Mouse (Mus musculus): Measurements from ENCODE around the gene Etfdh. TPM values are rescaled to one million over a fixed set of nuclear protein-coding genes. Genes with fewer than 3 reads are reported as not detected.
"Not testable (repeated sequence)": the region's sequence is repeated elsewhere in the genome, so short reads cannot be mapped to it uniquely, and the experiment has no call there.

Gene Etfdh
- total RNA-seq, 2 experiments from 2014 or later = 39.0 to 44.0 TPM

DNA sequence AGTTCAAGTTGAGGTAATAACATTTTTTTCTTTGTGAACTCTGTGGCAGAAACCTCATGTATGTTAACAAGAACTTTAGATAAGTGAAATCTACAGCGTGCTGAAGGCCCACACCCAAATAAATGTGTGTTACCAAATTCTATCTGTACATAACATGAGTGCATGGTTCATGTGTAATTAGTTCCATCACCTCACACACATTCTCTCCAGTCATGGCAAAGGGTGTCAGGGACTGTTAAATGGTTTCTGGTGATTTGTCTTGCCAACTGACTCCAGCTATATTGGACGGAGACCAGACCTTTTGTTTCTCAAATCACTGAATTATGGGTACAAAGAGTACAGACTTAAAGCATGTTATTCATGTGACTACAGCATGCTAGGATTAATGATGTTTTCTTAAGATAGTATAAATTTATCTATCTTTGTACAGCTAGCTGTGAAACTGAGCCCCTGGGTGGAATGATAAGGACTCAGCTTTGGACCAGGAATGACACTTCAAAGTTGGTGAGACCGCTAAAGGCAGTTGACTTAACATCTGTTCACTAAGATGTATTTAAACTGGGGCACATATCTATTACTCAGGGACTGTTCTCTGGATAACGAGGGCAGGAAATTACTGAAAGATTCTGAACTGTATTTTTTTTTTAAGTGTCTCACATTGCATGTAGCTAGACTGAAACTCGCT is 49.3 kb downstream of the Etfdh start:
- peak; percentile 88 for ATAC-seq (replicated peaks; ENCODE audit: low FRiP score, poor library complexity, severe bottlenecking)

DNA sequence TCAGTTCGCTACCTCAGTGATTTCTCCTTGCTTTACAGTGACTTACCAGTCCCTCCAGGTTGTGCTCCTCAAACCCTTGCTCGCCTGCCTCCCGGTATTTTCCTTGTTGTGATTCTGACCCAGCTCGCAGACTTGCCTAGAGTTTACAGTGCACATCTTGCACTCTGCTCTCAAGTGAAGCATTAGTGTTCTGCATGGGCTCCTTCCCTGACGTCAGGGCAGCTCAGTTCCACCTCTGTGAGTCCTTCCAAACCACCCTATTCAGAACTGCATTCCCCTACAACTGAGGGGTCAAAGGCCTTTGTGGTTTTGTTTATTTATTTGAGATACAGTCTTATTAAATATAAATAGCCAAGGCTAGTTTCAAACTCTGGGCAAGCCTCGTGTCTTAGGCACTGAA is 51.1 kb downstream of the Etfdh start:
- ATAC-seq (replicated peaks; ENCODE audit: low FRiP score, poor library complexity, severe bottlenecking) = no peak

DNA sequence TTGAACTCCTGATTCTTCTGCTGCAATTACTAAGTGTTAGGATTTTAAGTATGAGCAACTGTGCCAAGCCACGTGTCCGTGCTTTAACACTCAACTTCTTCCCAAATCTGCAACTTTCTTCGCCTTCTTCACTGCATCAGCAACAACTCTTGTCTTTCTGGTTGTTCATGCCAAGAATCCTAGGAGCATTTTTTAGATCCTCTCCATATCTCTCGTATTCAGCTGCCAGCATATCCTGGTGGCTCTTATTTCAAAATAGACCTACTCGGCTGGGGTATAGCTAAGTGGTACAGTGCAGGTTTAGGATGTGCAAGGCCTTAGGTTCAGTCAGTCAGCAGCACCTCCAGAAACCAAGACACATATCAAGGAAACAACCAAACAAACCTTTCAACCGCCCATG is 51.7 kb downstream of the Etfdh start:
- ATAC-seq (replicated peaks; ENCODE audit: low FRiP score, poor library complexity, severe bottlenecking) = no peak

GRCm38 (mm10) chr3:79576865-79577264 is 52.4 kb downstream of the Etfdh start:
- no peak for ATAC-seq (replicated peaks; ENCODE audit: low FRiP score, poor library complexity, severe bottlenecking)

- no peak for ATAC-seq (replicated peaks; ENCODE audit: low FRiP score, poor library complexity, severe bottlenecking)
Measured at GRCm38 (mm10) chr3:79576468-79576816, 52.9 kb downstream of the Etfdh start.

DNA sequence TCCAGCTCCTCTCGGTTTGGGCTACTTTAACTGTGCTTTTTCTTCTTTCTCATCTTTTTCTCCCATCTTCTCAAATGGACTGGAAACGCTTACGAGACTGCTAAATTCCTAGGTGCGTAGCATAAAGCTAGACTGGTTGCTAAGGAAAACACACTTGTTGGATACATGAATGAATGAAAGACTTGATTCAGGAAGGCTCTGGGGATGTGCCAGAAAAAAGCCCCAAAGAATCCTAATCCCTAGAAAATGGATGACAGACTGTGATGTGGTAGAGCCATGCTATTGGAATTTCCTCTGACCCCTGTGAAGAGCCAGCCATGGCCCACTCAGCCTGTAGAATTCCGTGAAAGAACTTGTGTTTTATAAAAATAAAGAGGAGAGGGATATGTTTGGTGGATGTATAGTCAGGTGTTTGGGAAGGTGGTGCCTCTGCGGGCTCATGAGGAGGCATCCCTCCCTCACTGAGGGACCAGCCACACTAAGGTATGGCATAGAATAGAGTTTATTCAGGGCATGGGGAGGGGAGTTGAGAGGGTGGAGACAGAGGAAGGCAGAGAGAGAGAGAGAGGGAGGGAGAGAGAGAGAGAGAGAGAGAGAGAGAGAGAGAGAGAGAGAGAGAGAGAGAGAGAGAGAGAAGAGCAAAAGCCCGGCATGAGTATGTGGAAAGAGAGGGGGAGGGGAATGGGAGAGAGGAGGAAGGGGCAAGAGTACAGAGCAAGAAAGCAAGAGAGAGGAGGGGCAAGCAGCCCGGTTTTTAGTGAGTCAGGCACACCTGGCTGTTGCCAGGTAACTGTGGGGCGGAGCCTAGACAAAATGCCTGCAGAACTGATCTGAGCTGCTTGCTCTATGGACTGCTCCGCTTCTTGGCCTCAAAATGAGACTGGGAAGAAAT is 53.5 kb downstream of the Etfdh start:
- ATAC-seq (replicated peaks; ENCODE audit: low FRiP score, poor library complexity, severe bottlenecking) = no peak

DNA sequence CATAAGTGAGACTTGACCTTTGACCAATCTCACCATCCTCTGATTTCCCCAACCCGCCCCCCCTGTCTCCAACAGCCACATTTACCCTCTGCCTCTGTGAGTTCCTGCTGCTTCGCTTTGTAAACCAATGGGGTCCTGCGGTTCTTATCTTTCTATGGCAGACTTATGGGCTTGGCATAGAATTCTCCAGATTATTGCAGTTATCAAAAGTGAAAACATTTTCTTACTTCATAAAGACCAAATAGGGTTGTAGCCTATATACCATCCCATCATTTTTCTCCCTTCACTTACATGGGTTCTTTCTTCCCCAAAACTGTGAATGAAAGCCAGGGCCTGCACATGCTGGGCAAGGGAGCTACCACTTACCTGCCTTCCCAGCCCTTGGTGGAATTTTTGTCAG is 55.0 kb downstream of the Etfdh start:
- ATAC-seq (replicated peaks; ENCODE audit: low FRiP score, poor library complexity, severe bottlenecking) = peak; percentile 96

GRCm38 (mm10) chr3:79573376-79573775 is 55.9 kb downstream of the Etfdh start:
- ATAC-seq (replicated peaks; ENCODE audit: low FRiP score, poor library complexity, severe bottlenecking) = not testable (repeated sequence)

DNA sequence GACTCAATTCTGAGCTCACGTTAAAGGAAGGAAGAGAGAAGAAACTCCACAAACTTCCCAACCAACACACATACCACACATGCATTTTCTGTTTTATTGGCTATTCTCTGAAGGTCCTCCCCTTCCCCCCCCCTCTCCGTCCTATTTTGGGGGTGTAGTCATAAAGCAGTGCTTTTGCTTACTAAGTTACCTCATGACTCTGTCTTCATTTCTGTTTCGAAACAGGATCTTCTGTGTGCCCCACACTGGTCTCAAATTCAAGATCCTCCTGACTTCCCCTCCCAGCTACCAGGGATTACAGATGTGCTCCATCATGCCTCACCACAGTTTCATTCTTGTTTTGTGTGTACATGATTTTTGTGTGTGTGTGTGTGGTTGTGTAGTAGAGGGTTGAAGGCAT is 56.9 kb downstream of the Etfdh start:
- no peak for ATAC-seq (replicated peaks; ENCODE audit: low FRiP score, poor library complexity, severe bottlenecking)

GRCm38 (mm10) chr3:79569351-79569681 is 60.0 kb downstream of the Etfdh start:
- ATAC-seq (replicated peaks; ENCODE audit: low FRiP score, poor library complexity, severe bottlenecking) = no peak

GRCm38 (mm10) chr3:79568629-79569350 is 60.5 kb downstream of the Etfdh start:
- no peak for ATAC-seq (replicated peaks; ENCODE audit: low FRiP score, poor library complexity, severe bottlenecking)

DNA sequence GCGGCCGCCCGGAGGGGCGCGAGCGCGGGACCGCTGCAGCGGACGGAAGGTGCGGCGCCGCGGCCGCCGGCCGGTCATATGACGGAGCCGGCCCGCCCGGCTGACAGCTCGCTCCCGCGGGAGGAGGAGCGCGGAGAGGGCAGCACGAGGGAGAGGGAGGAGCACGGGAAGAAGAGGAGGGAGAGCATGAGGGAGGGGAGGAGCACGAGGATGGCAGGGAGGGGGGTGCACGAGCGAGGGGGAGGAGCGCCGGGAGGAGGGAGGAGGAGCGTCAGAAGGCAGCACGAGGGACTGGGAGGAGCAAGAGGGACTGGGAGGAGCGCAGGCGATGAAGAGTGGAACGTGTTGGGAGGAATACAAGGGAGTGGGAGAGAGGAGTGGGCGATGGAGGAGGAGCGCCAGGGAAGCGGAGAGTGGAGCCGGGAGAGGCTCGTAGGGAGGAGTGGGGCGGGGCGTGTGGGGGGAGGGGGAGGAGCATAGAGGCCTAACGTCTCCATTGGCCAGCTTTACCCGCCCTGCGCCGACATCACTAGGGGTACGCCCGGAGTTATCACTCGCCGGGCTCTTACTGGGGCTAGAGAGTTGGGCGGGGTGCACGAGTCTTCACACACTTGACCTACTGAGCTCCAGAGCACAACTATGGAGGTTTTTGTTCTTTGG is 61.5 kb downstream of the Etfdh start, which contains the start of gene Fnip2:
Gene Fnip2, minus strand, starts transcription at position 94 of the 660 bp plus-strand sequence.
- ATAC-seq (replicated peaks; ENCODE audit: low FRiP score, poor library complexity, severe bottlenecking) = peak; percentile 92

DNA sequence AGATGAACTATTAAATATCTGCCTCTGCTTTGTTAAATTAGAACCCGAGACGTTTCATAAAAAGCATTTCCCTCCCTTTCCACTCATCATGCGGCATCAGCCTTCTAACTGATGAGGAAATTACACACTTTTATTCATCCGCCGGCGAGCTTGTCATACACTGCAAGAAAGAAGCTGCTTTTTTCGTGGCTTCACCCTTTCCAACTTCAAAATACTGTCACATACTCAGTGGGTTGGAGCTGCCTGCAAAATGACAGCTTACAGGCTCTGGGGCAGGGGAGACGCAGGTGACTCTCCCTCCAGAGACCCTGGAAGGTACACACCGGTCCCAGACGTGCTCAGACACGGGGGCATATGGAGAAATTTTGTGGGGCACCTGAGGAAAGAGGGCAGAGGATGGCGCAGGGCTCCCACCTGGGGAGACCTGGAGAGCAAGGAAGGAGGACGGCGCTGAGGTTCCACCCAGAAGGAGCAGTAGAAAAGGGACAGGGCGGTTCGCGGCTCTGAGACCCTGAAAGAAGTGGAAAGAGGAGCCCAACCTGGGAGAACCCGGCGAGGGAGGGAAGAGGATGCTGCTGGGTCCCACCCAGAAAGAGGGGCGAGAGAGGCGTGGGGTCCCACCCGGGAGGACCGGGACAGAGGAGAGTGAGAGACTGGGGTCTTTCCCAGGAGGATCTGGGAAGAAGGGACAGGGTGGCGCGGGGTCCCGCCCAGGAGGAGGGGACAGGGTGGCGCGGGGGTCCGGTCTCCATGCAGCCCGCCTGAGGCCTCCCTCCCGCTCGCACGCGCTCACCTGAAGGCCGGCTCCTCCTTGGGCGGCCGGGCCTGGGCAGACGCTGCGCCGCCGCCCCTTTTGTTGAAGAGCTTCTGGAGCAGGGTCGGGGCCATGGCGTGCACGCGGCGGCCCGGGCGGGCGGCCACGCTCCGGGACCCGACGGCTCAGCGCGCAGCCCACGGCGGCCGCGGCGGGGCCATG is 62.3 kb downstream of the Etfdh start:
- ATAC-seq (replicated peaks; ENCODE audit: low FRiP score, poor library complexity, severe bottlenecking) = peak; percentile 32; the same call in 1 of the 2 replicates

- ATAC-seq (replicated peaks; ENCODE audit: low FRiP score, poor library complexity, severe bottlenecking) = no peak
Measured at GRCm38 (mm10) chr3:79564875-79565606, 64.3 kb downstream of the Etfdh start.

GRCm38 (mm10) chr3:79563511-79563910 is 65.8 kb downstream of the Etfdh start:
- no peak for ATAC-seq (replicated peaks; ENCODE audit: low FRiP score, poor library complexity, severe bottlenecking)

DNA sequence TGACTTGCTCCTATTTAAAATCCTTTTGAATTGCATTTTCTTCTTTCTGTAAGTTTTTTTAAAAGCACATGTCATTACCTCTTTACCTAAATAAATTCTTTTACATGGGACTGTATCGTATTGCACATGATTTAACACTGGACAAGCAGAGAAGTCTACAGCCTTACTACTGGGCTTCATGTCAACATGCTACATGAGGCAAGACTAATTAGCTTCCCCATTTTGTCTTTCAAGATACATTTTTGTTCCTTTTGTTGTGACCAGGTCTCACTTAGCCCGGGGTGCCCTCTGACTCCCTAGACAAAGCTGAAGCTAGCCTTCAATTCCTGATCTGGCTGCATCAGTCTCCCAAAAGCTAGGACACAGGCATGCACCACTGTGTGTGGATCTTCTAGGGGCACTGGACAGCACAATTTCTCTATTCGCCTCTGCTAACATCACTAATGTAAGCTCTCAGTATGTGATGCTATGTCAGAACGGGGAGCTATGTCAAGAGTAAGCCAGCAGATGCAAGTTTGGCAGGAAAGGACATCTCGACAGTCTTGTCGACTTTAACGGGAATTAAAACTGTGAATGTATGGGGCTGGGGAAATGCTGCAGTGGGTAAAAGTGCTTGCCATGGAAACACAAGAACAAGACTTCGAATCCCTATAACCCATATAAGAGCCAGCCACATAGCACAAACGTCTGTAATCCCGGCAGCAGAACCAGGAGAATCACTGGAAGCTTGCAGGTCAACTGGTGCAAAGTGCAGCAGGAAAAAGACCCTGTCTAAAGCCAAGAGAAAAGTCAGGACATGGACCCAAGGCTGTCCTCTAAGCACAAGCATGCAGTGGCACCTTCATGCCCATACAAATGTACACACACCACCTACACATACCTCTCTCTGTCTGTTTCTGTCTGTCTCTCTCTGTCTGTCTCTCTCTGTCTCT is 67.2 kb downstream of the Etfdh start:
- no peak for ATAC-seq (replicated peaks; ENCODE audit: low FRiP score, poor library complexity, severe bottlenecking)

DNA sequence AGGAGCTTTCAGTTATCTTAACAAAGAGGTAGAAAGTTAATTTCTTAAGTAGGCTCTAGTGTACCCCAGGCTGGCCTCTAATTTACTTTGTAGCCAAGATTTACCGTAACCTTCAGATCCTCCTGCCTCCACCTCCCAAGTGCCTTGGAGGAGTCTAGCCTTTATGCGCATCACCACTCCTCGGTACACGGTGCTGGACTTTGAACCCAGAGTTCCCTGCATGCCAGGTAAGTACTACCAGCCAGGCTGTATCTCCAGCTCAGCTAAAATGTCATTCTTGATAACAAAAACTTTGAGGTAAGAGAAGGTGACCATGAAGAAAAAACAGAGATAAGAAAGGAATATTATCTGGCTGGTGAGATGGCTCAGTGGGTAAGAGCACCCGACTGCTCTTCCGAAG is 68.7 kb downstream of the Etfdh start:
- ATAC-seq (replicated peaks; ENCODE audit: low FRiP score, poor library complexity, severe bottlenecking) = no peak

DNA sequence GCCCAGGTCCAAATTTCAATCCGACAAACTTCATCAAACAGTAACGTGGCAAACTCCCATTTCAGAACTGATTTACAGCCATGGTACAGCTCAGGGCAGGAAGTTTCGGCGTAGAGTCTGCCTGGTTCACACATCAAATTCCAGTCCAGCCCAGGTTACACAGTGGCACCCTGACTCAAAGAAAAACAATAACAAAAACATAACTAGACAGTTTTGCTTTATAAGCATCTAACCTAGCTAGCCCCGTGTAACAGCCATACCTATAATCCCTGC is 69.6 kb downstream of the Etfdh start:
- no peak for ATAC-seq (replicated peaks; ENCODE audit: low FRiP score, poor library complexity, severe bottlenecking)
